Mouse (Mus musculus): ENCODE measurements at regions not wholly inside any gene's neighbourhood (a gene's known extent, or its start where the extent isn't known, plus 50 kb on each side); places are given as distances from the start of the nearest gene placed in this dataset.

GRCm38 (mm10) chr1:71910125-71910524 lies 257.1 kb upstream of the Fn1 start:
- in situ Hi-C loops (cut with MboI, MseI): no loop called here

- in situ Hi-C loops (cut with MboI, MseI): no loop called here
Observed at GRCm38 (mm10) chr1:71909508-71910124, 256.6 kb upstream of the Fn1 start.

GRCm38 (mm10) chr1:71904376-71904948 lies 251.5 kb upstream of the Fn1 start:
- in situ Hi-C loops (cut with MboI, MseI): no loop called here

GRCm38 (mm10) chr1:71900106-71901074 lies 247.4 kb upstream of the Fn1 start:
- in situ Hi-C loops (cut with MboI, MseI): no loop called here

GRCm38 (mm10) chr1:71899128-71899527 lies 246.1 kb upstream of the Fn1 start:
- in situ Hi-C loops (cut with MboI, MseI): no loop called here

- in situ Hi-C loops (cut with MboI, MseI): no loop called here
Observed at GRCm38 (mm10) chr1:71898198-71898597, 245.2 kb upstream of the Fn1 start.

GRCm38 (mm10) chr1:71897464-71898051 lies 244.6 kb upstream of the Fn1 start:
- in situ Hi-C loops (cut with MboI, MseI): no loop called here

- in situ Hi-C loops (cut with MboI, MseI): no loop called here
Observed at GRCm38 (mm10) chr1:71896141-71896725, 243.2 kb upstream of the Fn1 start.

GRCm38 (mm10) chr1:71893636-71894035 lies 240.6 kb upstream of the Fn1 start:
- in situ Hi-C loops (cut with MboI, MseI): no loop called here

GRCm38 (mm10) chr1:71887809-71888208 lies 234.8 kb upstream of the Fn1 start:
- in situ Hi-C loops (cut with MboI, MseI): no loop called here

- in situ Hi-C loops (cut with MboI, MseI): no loop called here
Observed at GRCm38 (mm10) chr1:71886903-71887302, 233.9 kb upstream of the Fn1 start.

GRCm38 (mm10) chr1:71886233-71886632 lies 233.2 kb upstream of the Fn1 start:
- in situ Hi-C loops (cut with MboI, MseI): no loop called here

GRCm38 (mm10) chr1:71881851-71882250 lies 228.9 kb upstream of the Fn1 start:
- in situ Hi-C loops (cut with MboI, MseI): no loop called here

GRCm38 (mm10) chr1:71881191-71881590 lies 228.2 kb upstream of the Fn1 start:
- in situ Hi-C loops (cut with MboI, MseI): no loop called here

- in situ Hi-C loops (cut with MboI, MseI): no loop called here
Observed at GRCm38 (mm10) chr1:71880480-71880879, 227.5 kb upstream of the Fn1 start.

- in situ Hi-C loops (cut with MboI, MseI): no loop called here
Observed at GRCm38 (mm10) chr1:71876712-71877401, 223.9 kb upstream of the Fn1 start.

GRCm38 (mm10) chr1:71874037-71874436 lies 221.0 kb upstream of the Fn1 start:
- in situ Hi-C loops (cut with MboI, MseI): no loop called here

GRCm38 (mm10) chr1:71865670-71866069 lies 212.7 kb upstream of the Fn1 start:
- in situ Hi-C loops (cut with MboI, MseI): no loop called here

GRCm38 (mm10) chr1:71864749-71865148 lies 211.7 kb upstream of the Fn1 start:
- in situ Hi-C loops (cut with MboI, MseI): no loop called here

GRCm38 (mm10) chr1:71853212-71853611 lies 200.2 kb upstream of the Fn1 start:
- in situ Hi-C loops (cut with MboI, MseI): no loop called here

GRCm38 (mm10) chr1:71851268-71851667 lies 198.3 kb upstream of the Fn1 start:
- in situ Hi-C loops (cut with MboI, MseI): no loop called here

Measured in T-helper 17 cell (primary cell).